Mouse (Mus musculus) embryonic facial prominence, embryonic 13.5 days (tissue): ENCODE measurements around the gene Fgd3. TPM values are rescaled to one million over a fixed set of nuclear protein-coding genes. Genes with fewer than 3 reads are reported as not detected.
A peak's percentile ranks its signal among the peaks of the same experiment; 100 is the strongest.

Source experiments
- ATAC-seq: fragments of 200-750 bp; cut with Nextera tagmentation; 2 replicates; pipeline ENCODE4 v1.8.0; 2017; ENCODE audit warnings: low read depth; ENCODE audit not compliant: insufficient number of reproducible peaks, insufficient read depth, low FRiP score, low TSS enrichment
- H3K27ac ChIP-seq: fragments of 300-500 bp; sonication (generic); 2 replicates; pipeline ENCODE4 v1.5.1; 2015; ENCODE audit warnings: moderate library complexity, mild to moderate bottlenecking, inconsistent platforms
- H3K27me3 ChIP-seq: fragments of 300-500 bp; sonication (generic); 2 replicates; pipeline ENCODE4 v1.6.1; 2015; ENCODE audit warnings: mild to moderate bottlenecking, inconsistent platforms
- H3K36me3 ChIP-seq: fragments of 300-500 bp; sonication (generic); 2 replicates; pipeline ENCODE4 v1.6.1; 2015; ENCODE audit warnings: mild to moderate bottlenecking, inconsistent platforms
- H3K4me1 ChIP-seq: fragments of 300-500 bp; sonication (generic); 2 replicates; pipeline ENCODE4 v1.6.1; 2015; ENCODE audit warnings: inconsistent platforms
- H3K4me2 ChIP-seq: fragments of 300-500 bp; sonication (generic); 2 replicates; pipeline ENCODE4 v1.6.1; 2015; ENCODE audit warnings: moderate library complexity, mild to moderate bottlenecking, inconsistent platforms
- H3K4me3 ChIP-seq: fragments of 300-500 bp; sonication (generic); 2 replicates; pipeline ENCODE4 v1.5.1; 2015; ENCODE audit warnings: mild to moderate bottlenecking, inconsistent platforms
- H3K9ac ChIP-seq: fragments of 300-500 bp; sonication (generic); 2 replicates; pipeline ENCODE4 v1.6.1; 2015; ENCODE audit warnings: mild to moderate bottlenecking, inconsistent platforms
- H3K9me3 ChIP-seq: fragments of 300-500 bp; sonication (generic); 2 replicates; pipeline ENCODE4 v1.6.1; 2016; ENCODE audit warnings: inconsistent platforms
- WGBS: fragments of 180-500 bp; shearing (Covaris S2); methylation state at CpG from one replicate; pipeline ENCODE4 v1.1.7; 2015; ENCODE audit warnings: mixed read lengths; 5-methylcytosine and 5-hydroxymethylcytosine counted together
- polyA plus RNA-seq: library from polyadenylated mRNA; unstranded; fragments of >200 nt; fragmentation: Nextera tagmentation; extraction: Ambion mirVana; gene quantifications from 2 replicates; pipeline ENCODE4 v1.2.1, GENCODE M21; 2015

The Fgd3 gene
- polyA plus RNA-seq, 1 experiment from 2014 or later: 1.00 TPM

GRCm38 (mm10) chr13:49353991-49354507, 33.9 kb upstream of the Fgd3 start:
- Histone ChIP-seq H3K4me2 (no peak overlapping the region), H3K27ac (no peak overlapping the region), H3K4me1 (peaks cover 16% of the 10 kb centered on the region), H3K36me3 (peaks cover 16% of the 10 kb centered on the region; the same call in 1 of the 2 replicates), H3K9me3 (no peaks in the 10 kb centered on the region), H3K27me3 (no peaks in the 10 kb centered on the region), H3K9ac (no peak overlapping the region), H3K4me3 (no peak overlapping the region)
- ATAC-seq: no peak
- WGBS: 80% methylated on average over 5 of the region's 5 CpGs

- no peaks in the 10 kb centered on the region for H3K9me3 ChIP-seq
- peaks cover 16% of the 10 kb centered on the region; the same call in 1 of the 2 replicates for H3K36me3 ChIP-seq
- H3K9ac ChIP-seq: no peak overlapping the region
- H3K27ac ChIP-seq: no peak overlapping the region
- H3K4me3 ChIP-seq: no peak overlapping the region
- H3K27me3 ChIP-seq: no peaks in the 10 kb centered on the region
- H3K4me1 ChIP-seq: peaks cover 16% of the 10 kb centered on the region
- H3K4me2 ChIP-seq: no peak overlapping the region
- ATAC-seq: no peak
Measured at GRCm38 (mm10) chr13:49353422-49353821, 33.3 kb upstream of the Fgd3 start.

GRCm38 (mm10) chr13:49352581-49353159, 32.6 kb upstream of the Fgd3 start:
- Histone ChIP-seq H3K9me3 (no peaks in the 10 kb centered on the region), H3K4me1 (peaks cover 16% of the 10 kb centered on the region), H3K4me3 (no peak overlapping the region), H3K4me2 (no peak overlapping the region), H3K27ac (no peak overlapping the region), H3K9ac (no peak overlapping the region), H3K27me3 (no peaks in the 10 kb centered on the region), H3K36me3 (peaks cover 12% of the 10 kb centered on the region; the same call in 1 of the 2 replicates)
- WGBS: 51% methylated on average over 3 of the region's 3 CpGs
- no peak for ATAC-seq

GRCm38 (mm10) chr13:49349836-49350505, 29.9 kb upstream of the Fgd3 start:
- no peaks in the 10 kb centered on the region for H3K27me3 ChIP-seq
- H3K4me2 ChIP-seq: no peak overlapping the region
- H3K4me1 ChIP-seq: peaks cover 26% of the 10 kb centered on the region
- no peaks in the 10 kb centered on the region for H3K9me3 ChIP-seq
- H3K4me3 ChIP-seq: no peak overlapping the region
- ATAC-seq: no peak
- H3K27ac ChIP-seq: no peak overlapping the region
- no peak overlapping the region for H3K9ac ChIP-seq
- whole genome bisulfite sequencing: 91% methylated on average over 6 of the region's 6 CpGs
- H3K36me3 ChIP-seq: peaks cover 3% of the 10 kb centered on the region; the same call in 1 of the 2 replicates

GRCm38 (mm10) chr13:49349335-49349734, 29.2 kb upstream of the Fgd3 start:
- no peak overlapping the region for H3K27ac ChIP-seq
- no peak overlapping the region for H3K4me2 ChIP-seq
- no peaks in the 10 kb centered on the region for H3K9me3 ChIP-seq
- peaks cover 3% of the 10 kb centered on the region; the same call in 1 of the 2 replicates for H3K36me3 ChIP-seq
- H3K27me3 ChIP-seq: no peaks in the 10 kb centered on the region
- no peak for ATAC-seq
- H3K4me3 ChIP-seq: no peak overlapping the region
- no peak overlapping the region for H3K9ac ChIP-seq
- WGBS: 88% methylated on average over 4 of the region's 4 CpGs
- H3K4me1 ChIP-seq: peaks cover 32% of the 10 kb centered on the region

- no peak overlapping the region for H3K4me3 ChIP-seq
- WGBS: 88% methylated on average over 2 of the region's 2 CpGs
- peaks cover 40% of the 10 kb centered on the region for H3K4me1 ChIP-seq
- H3K9me3 ChIP-seq: no peaks in the 10 kb centered on the region
- ATAC-seq: no peak
- H3K27me3 ChIP-seq: no peaks in the 10 kb centered on the region
- H3K4me2 ChIP-seq: no peak overlapping the region
- H3K27ac ChIP-seq: no peak overlapping the region
- H3K36me3 ChIP-seq: peaks cover 3% of the 10 kb centered on the region; the same call in 1 of the 2 replicates
- no peak overlapping the region for H3K9ac ChIP-seq
Measured at GRCm38 (mm10) chr13:49348522-49348921, 28.4 kb upstream of the Fgd3 start.

- H3K36me3 ChIP-seq: peaks cover 3% of the 10 kb centered on the region; the same call in 1 of the 2 replicates
- H3K27me3 ChIP-seq: no peaks in the 10 kb centered on the region
- H3K9me3 ChIP-seq: no peaks in the 10 kb centered on the region
- peaks cover 42% of the 10 kb centered on the region for H3K4me1 ChIP-seq
- no peak overlapping the region; the same call in 1 of the 2 replicates for H3K9ac ChIP-seq
- no peak overlapping the region for H3K4me3 ChIP-seq
- WGBS: 71% methylated on average over 2 of the region's 2 CpGs
- no peak for ATAC-seq
- H3K4me2 ChIP-seq: no peak overlapping the region
- H3K27ac ChIP-seq: no peak overlapping the region
Measured at GRCm38 (mm10) chr13:49345476-49345875, 25.4 kb upstream of the Fgd3 start.

GRCm38 (mm10) chr13:49344567-49344966, 24.5 kb upstream of the Fgd3 start:
- Histone ChIP-seq H3K27me3 (no peaks in the 10 kb centered on the region), H3K9me3 (no peaks in the 10 kb centered on the region), H3K4me2 (no peak overlapping the region), H3K4me1 (peaks cover 47% of the 10 kb centered on the region), H3K9ac (peak overlapping the region; percentile 40; the same call in 1 of the 2 replicates), H3K36me3 (peaks cover 3% of the 10 kb centered on the region; the same call in 1 of the 2 replicates), H3K4me3 (no peak overlapping the region), H3K27ac (no peak overlapping the region)
- 89% methylated on average over 8 of the region's 8 CpGs for WGBS
- ATAC-seq: no peak

- Histone ChIP-seq H3K4me3 (peak overlapping the region; percentile 93), H3K4me2 (peak overlapping the region; percentile 83), H3K36me3 (peaks cover 3% of the 10 kb centered on the region; the same call in 1 of the 2 replicates), H3K4me1 (peaks cover 47% of the 10 kb centered on the region), H3K9ac (peak overlapping the region; percentile 95), H3K9me3 (no peaks in the 10 kb centered on the region), H3K27ac (no peak overlapping the region), H3K27me3 (no peaks in the 10 kb centered on the region)
- ATAC-seq: no peak
Measured at GRCm38 (mm10) chr13:49342723-49343100, 22.6 kb upstream of the Fgd3 start.

GRCm38 (mm10) chr13:49341831-49342722, 22.0 kb upstream of the Fgd3 start:
- ATAC-seq: 0 out of 2 replicates have a peak, but pooled peaks have one; percentile 0
- H3K36me3 ChIP-seq: peaks cover 3% of the 10 kb centered on the region; the same call in 1 of the 2 replicates
- H3K4me3 ChIP-seq: peak overlapping the region; percentile 93
- 7% methylated on average over 25 of the region's 25 CpGs for WGBS
- H3K9ac ChIP-seq: peak overlapping the region; percentile 95
- no peaks in the 10 kb centered on the region for H3K9me3 ChIP-seq
- peak overlapping the region; percentile 28; the same call in 1 of the 2 replicates for H3K27ac ChIP-seq
- no peaks in the 10 kb centered on the region for H3K27me3 ChIP-seq
- peaks cover 47% of the 10 kb centered on the region for H3K4me1 ChIP-seq
- H3K4me2 ChIP-seq: peak overlapping the region; percentile 83
